Mouse (Mus musculus) embryonic facial prominence, embryonic 11.5 days (tissue): ENCODE results near the gene Gtpbp1. TPM values are rescaled to one million over a fixed set of nuclear protein-coding genes. Genes with fewer than 3 reads are reported as not detected.

Experiments
- ATAC-seq: fragments of 200-750 bp; cut with Nextera tagmentation; replicated peaks from 2 replicates; pipeline ENCODE4 v1.8.0; 2017; ENCODE audit warnings: low read depth; ENCODE audit not compliant: insufficient number of reproducible peaks, low FRiP score, low TSS enrichment
- DNase-seq: peaks from one replicate; pipeline ENCODE4 v3.0.0-alpha.2; 2015; ENCODE audit warnings: low spot score
- H3K27ac ChIP-seq: fragments of 300-500 bp; sonication (generic); replicated peaks from 2 replicates; pipeline ENCODE4 v1.5.1; 2014; ENCODE audit warnings: mild to moderate bottlenecking, low read depth, low read length, control low read depth
- H3K27me3 ChIP-seq: fragments of 300-500 bp; sonication (generic); 2 replicates; pipeline ENCODE4 v1.6.1; 2014; ENCODE audit warnings: mild to moderate bottlenecking, low read length, moderate library complexity, mixed read lengths; ENCODE audit not compliant: control insufficient read depth, insufficient read depth
- H3K36me3 ChIP-seq: fragments of 300-500 bp; sonication (generic); replicated peaks from 2 replicates; pipeline ENCODE4 v1.6.1; 2014; ENCODE audit warnings: low read depth, mild to moderate bottlenecking, low read length, moderate library complexity, mixed read lengths; ENCODE audit not compliant: control insufficient read depth, insufficient read depth
- H3K4me1 ChIP-seq: fragments of 300-500 bp; sonication (generic); 2 replicates; pipeline ENCODE4 v1.6.1; 2014; ENCODE audit warnings: low read length, mixed read lengths; ENCODE audit not compliant: control insufficient read depth, insufficient read depth
- H3K4me2 ChIP-seq: fragments of 300-500 bp; sonication (generic); 2 replicates; pipeline ENCODE4 v1.6.1; 2014; ENCODE audit warnings: low read depth, mild to moderate bottlenecking, control low read depth, low read length, moderate library complexity
- H3K4me3 ChIP-seq: fragments of 300-500 bp; sonication (generic); 2 replicates; pipeline ENCODE4 v1.5.1; 2014; ENCODE audit warnings: low read depth, low read length, control low read depth
- H3K9ac ChIP-seq: fragments of 300-500 bp; sonication (generic); replicated peaks from 2 replicates; pipeline ENCODE4 v1.6.1; 2014; ENCODE audit warnings: mild to moderate bottlenecking, control low read depth, low read length
- H3K9me3 ChIP-seq: fragments of 300-500 bp; sonication (generic); replicated peaks from 2 replicates; pipeline ENCODE4 v1.6.1; 2016; ENCODE audit warnings: mild to moderate bottlenecking, low read length, inconsistent platforms, mixed read lengths; ENCODE audit not compliant: control insufficient read depth
- whole genome bisulfite sequencing: fragments of 180-500 bp; shearing (Covaris S2); extraction: QIAGEN DNeasy Blood & Tissue Kit; methylation state at CpG from one replicate; pipeline ENCODE4 v1.1.7; 2014; 5-methylcytosine and 5-hydroxymethylcytosine counted together
- polyA plus RNA-seq: library from polyadenylated mRNA; unstranded; fragments of >200 nt; fragmentation: Nextera tagmentation; extraction: Ambion mirVana; gene quantifications from 2 replicates; pipeline ENCODE4 v1.2.1, GENCODE M21; 2014

The Gtpbp1 gene
- 29.2 and 31.6 TPM in 2 replicates for polyA plus RNA-seq

GRCm38 (mm10) chr15:79690426-79691022, at the start of gene Gtpbp1:
Gtpbp1 (plus strand) TSS chr15:79690845.
- DNase-seq: peak; percentile 99
- peak; percentile 97 for ATAC-seq
- Histone ChIP-seq H3K4me3 (peak within 1 kb of the TSS; percentile 79), H3K9me3 (no peaks in the 10 kb centered on the region), H3K27me3 (no peaks in the 10 kb centered on the region), H3K27ac (peak within 1 kb of the TSS; percentile 43), H3K4me1 (peaks cover 2% of the 10 kb centered on the region), H3K4me2 (peak within 1 kb of the TSS; percentile 93), H3K9ac (peak within 1 kb of the TSS; percentile 89), H3K36me3 (no peaks in the 10 kb centered on the region)
- under 1% methylated on average over 45 of the region's 45 CpGs for WGBS

- no peak overlapping the region for H3K4me3 ChIP-seq
- no peaks in the 10 kb centered on the region for H3K27me3 ChIP-seq
- no peak overlapping the region for H3K27ac ChIP-seq
- WGBS: 73% methylated on average over 12 of the region's 12 CpGs
- no peak overlapping the region for H3K9ac ChIP-seq
- H3K4me2 ChIP-seq: no peak overlapping the region
- no peaks in the 10 kb centered on the region for H3K4me1 ChIP-seq
- no peaks in the 10 kb centered on the region for H3K9me3 ChIP-seq
- no peak for ATAC-seq
- no peak for DNase-seq
- H3K36me3 ChIP-seq: no peaks in the 10 kb centered on the region
Measured at GRCm38 (mm10) chr15:79641135-79641817, 49.4 kb upstream of the Gtpbp1 start.

- ATAC-seq (no peak), DNase-seq (no peak)
- H3K36me3 ChIP-seq: no peaks in the 10 kb centered on the region
- H3K27ac ChIP-seq: no peak overlapping the region
- no peak overlapping the region for H3K4me3 ChIP-seq
- WGBS: 79% methylated on average over 2 of the region's 2 CpGs
- H3K9ac ChIP-seq: no peak overlapping the region
- no peaks in the 10 kb centered on the region for H3K4me1 ChIP-seq
- no peak overlapping the region for H3K4me2 ChIP-seq
- H3K27me3 ChIP-seq: no peaks in the 10 kb centered on the region
- no peaks in the 10 kb centered on the region for H3K9me3 ChIP-seq
Measured at GRCm38 (mm10) chr15:79645483-79645882, 45.2 kb upstream of the Gtpbp1 start.

- no peak overlapping the region for H3K4me2 ChIP-seq
- no peak overlapping the region for H3K4me3 ChIP-seq
- DNase-seq: no peak
- no peak for ATAC-seq
- no peaks in the 10 kb centered on the region for H3K36me3 ChIP-seq
- no peaks in the 10 kb centered on the region for H3K4me1 ChIP-seq
- 83% methylated on average over 12 of the region's 12 CpGs for WGBS
- no peaks in the 10 kb centered on the region for H3K27me3 ChIP-seq
- no peaks in the 10 kb centered on the region for H3K9me3 ChIP-seq
- H3K27ac ChIP-seq: no peak overlapping the region
- H3K9ac ChIP-seq: no peak overlapping the region
Measured at GRCm38 (mm10) chr15:79648130-79648529, 42.5 kb upstream of the Gtpbp1 start.

GRCm38 (mm10) chr15:79650569-79650968, 40.1 kb upstream of the Gtpbp1 start:
- no peaks in the 10 kb centered on the region for H3K9me3 ChIP-seq
- no peak overlapping the region for H3K4me3 ChIP-seq
- no peak for ATAC-seq
- H3K9ac ChIP-seq: no peak overlapping the region
- no peak overlapping the region for H3K27ac ChIP-seq
- H3K36me3 ChIP-seq: no peaks in the 10 kb centered on the region
- H3K4me2 ChIP-seq: no peak overlapping the region
- H3K4me1 ChIP-seq: no peaks in the 10 kb centered on the region
- no peaks in the 10 kb centered on the region for H3K27me3 ChIP-seq
- peak; percentile 40 for DNase-seq

GRCm38 (mm10) chr15:79651481-79651880, 39.2 kb upstream of the Gtpbp1 start:
- Histone ChIP-seq H3K4me2 (no peak overlapping the region), H3K9ac (no peak overlapping the region), H3K9me3 (no peaks in the 10 kb centered on the region), H3K27ac (no peak overlapping the region), H3K36me3 (no peaks in the 10 kb centered on the region), H3K27me3 (no peaks in the 10 kb centered on the region), H3K4me1 (no peaks in the 10 kb centered on the region), H3K4me3 (no peak overlapping the region)
- 73% methylated on average over 4 of the region's 4 CpGs for WGBS
- DNase-seq (peak; percentile 14), ATAC-seq (no peak)

- no peak overlapping the region for H3K9ac ChIP-seq
- H3K4me3 ChIP-seq: no peak overlapping the region
- H3K4me2 ChIP-seq: no peak overlapping the region
- no peaks in the 10 kb centered on the region for H3K9me3 ChIP-seq
- H3K27ac ChIP-seq: no peak overlapping the region
- WGBS: 92% methylated on average over 14 of the region's 14 CpGs
- H3K36me3 ChIP-seq: no peaks in the 10 kb centered on the region
- no peaks in the 10 kb centered on the region for H3K4me1 ChIP-seq
- ATAC-seq: no peak
- H3K27me3 ChIP-seq: no peaks in the 10 kb centered on the region
- no peak for DNase-seq
Measured at GRCm38 (mm10) chr15:79656451-79656850, 34.2 kb upstream of the Gtpbp1 start.

- peak; percentile 93 for DNase-seq
- 5% methylated on average over 16 of the region's 16 CpGs for WGBS
- ATAC-seq: no peak
Measured at GRCm38 (mm10) chr15:79657837-79658530, 32.7 kb upstream of the Gtpbp1 start.

More at GRCm38 (mm10) chr15:79657837-79658530, 32.7 kb upstream of the Gtpbp1 start:
- H3K36me3 ChIP-seq: no peaks in the 10 kb centered on the region
- H3K4me2 ChIP-seq: peak overlapping the region; percentile 83
- no peaks in the 10 kb centered on the region for H3K9me3 ChIP-seq
- peak overlapping the region; percentile 83 for H3K9ac ChIP-seq
- no peaks in the 10 kb centered on the region for H3K27me3 ChIP-seq
- H3K4me1 ChIP-seq: no peaks in the 10 kb centered on the region
- H3K27ac ChIP-seq: peak overlapping the region; percentile 89
- H3K4me3 ChIP-seq: peak overlapping the region; percentile 77
